Mouse (Mus musculus) erythroblast, embryonic 14.5 days (primary cell): ENCODE measurements at regions not wholly inside any gene's neighbourhood (a gene's known extent, or its start where the extent isn't known, plus 50 kb on each side); places are given as distances from the start of the nearest gene placed in this dataset.
A peak's percentile ranks its signal among the peaks of the same experiment; 100 is the strongest.

Experiments
- H3K27me3 ChIP-seq: 2 replicates; pipeline ENCODE4 v1.6.1; 2012; ENCODE audit warnings: inconsistent platforms; ENCODE audit not compliant: control insufficient read depth
- H3K36me3 ChIP-seq: 2 replicates; pipeline ENCODE4 v1.6.1; 2012; ENCODE audit warnings: mild to moderate bottlenecking, inconsistent platforms; ENCODE audit not compliant: control insufficient read depth
- H3K4me1 ChIP-seq: 2 replicates; pipeline ENCODE4 v1.6.1; 2012; ENCODE audit warnings: inconsistent platforms; ENCODE audit not compliant: control insufficient read depth
- H3K4me3 ChIP-seq: replicated peaks from 2 replicates; pipeline ENCODE3; 2012; ENCODE audit warnings: moderate library complexity, mild to moderate bottlenecking, inconsistent platforms
- H3K9me3 ChIP-seq: 2 replicates; pipeline ENCODE4 v1.6.1; 2012; ENCODE audit warnings: low read length, inconsistent platforms, mixed read lengths; ENCODE audit not compliant: control insufficient read depth
- GATA1 ChIP-seq: IDR thresholded peaks from 2 replicates; pipeline ENCODE4 v1.6.1; 2012; ENCODE audit warnings: low read length, inconsistent platforms, mixed read lengths
- TAL1 ChIP-seq: IDR thresholded peaks from 3 replicates; pipeline ENCODE4 v1.6.1; 2012; ENCODE audit warnings: low read length, inconsistent platforms, mixed read lengths

GRCm38 (mm10) chr15:62224798-62225197 is 1302.0 kb upstream of the A1bg start:
- Histone ChIP-seq H3K4me1 (peaks cover 71% of the 10 kb centered on the region), H3K9me3 (no peaks in the 10 kb centered on the region), H3K36me3 (peaks cover 13% of the 10 kb centered on the region), H3K4me3 (no peak overlapping the region), H3K27me3 (no peaks in the 10 kb centered on the region)
- TF ChIP-seq GATA1 (no peak), TAL1 (no peak)

GRCm38 (mm10) chr15:62224191-62224590 is 1301.4 kb upstream of the A1bg start:
- no peaks in the 10 kb centered on the region for H3K27me3 ChIP-seq
- H3K4me1 ChIP-seq = peaks cover 71% of the 10 kb centered on the region
- H3K4me3 ChIP-seq = no peak overlapping the region
- TF ChIP-seq GATA1 (no peak), TAL1 (no peak)
- peaks cover 4% of the 10 kb centered on the region for H3K9me3 ChIP-seq
- H3K36me3 ChIP-seq = peaks cover 17% of the 10 kb centered on the region

GRCm38 (mm10) chr15:62223156-62223840 is 1300.5 kb upstream of the A1bg start:
- H3K27me3 ChIP-seq = no peaks in the 10 kb centered on the region
- H3K4me3 ChIP-seq = peak overlapping the region; percentile 47
- TF ChIP-seq GATA1 (peak; percentile 78), TAL1 (peak; percentile 61; the same call in 2 of the 3 replicates)
- H3K36me3 ChIP-seq = peaks cover 21% of the 10 kb centered on the region
- peaks cover 13% of the 10 kb centered on the region for H3K9me3 ChIP-seq
- peaks cover 71% of the 10 kb centered on the region for H3K4me1 ChIP-seq

GRCm38 (mm10) chr15:62222731-62223130 is 1299.9 kb upstream of the A1bg start:
- Histone ChIP-seq H3K9me3 (peaks cover 17% of the 10 kb centered on the region), H3K36me3 (peaks cover 25% of the 10 kb centered on the region), H3K4me1 (peaks cover 75% of the 10 kb centered on the region), H3K27me3 (no peaks in the 10 kb centered on the region), H3K4me3 (peak overlapping the region; percentile 47)
- TF ChIP-seq TAL1 = no peak
- no peak for TF ChIP-seq GATA1

GRCm38 (mm10) chr15:62222201-62222600 is 1299.4 kb upstream of the A1bg start:
- TF ChIP-seq TAL1 = no peak
- TF ChIP-seq GATA1 = no peak
- Histone ChIP-seq H3K4me3 (peak overlapping the region; percentile 47), H3K4me1 (peaks cover 75% of the 10 kb centered on the region), H3K27me3 (no peaks in the 10 kb centered on the region), H3K9me3 (peaks cover 17% of the 10 kb centered on the region), H3K36me3 (peaks cover 25% of the 10 kb centered on the region)

GRCm38 (mm10) chr15:62221024-62221819 is 1298.4 kb upstream of the A1bg start:
- H3K27me3 ChIP-seq = no peaks in the 10 kb centered on the region
- H3K4me3 ChIP-seq = peak overlapping the region; percentile 53
- TF ChIP-seq GATA1 (peak; percentile 89), TAL1 (peak; percentile 87)
- peaks cover 27% of the 10 kb centered on the region for H3K36me3 ChIP-seq
- H3K4me1 ChIP-seq = peaks cover 84% of the 10 kb centered on the region
- H3K9me3 ChIP-seq = peaks cover 17% of the 10 kb centered on the region

- peaks cover 17% of the 10 kb centered on the region for H3K9me3 ChIP-seq
- no peaks in the 10 kb centered on the region for H3K27me3 ChIP-seq
- H3K4me1 ChIP-seq = peaks cover 86% of the 10 kb centered on the region
- H3K4me3 ChIP-seq = peak overlapping the region; percentile 53
- TF ChIP-seq TAL1 = no peak
- no peak for TF ChIP-seq GATA1
- H3K36me3 ChIP-seq = peaks cover 27% of the 10 kb centered on the region
Measured at GRCm38 (mm10) chr15:62220620-62221019, 1297.8 kb upstream of the A1bg start.

- Histone ChIP-seq H3K4me3 (no peak overlapping the region), H3K9me3 (peaks cover 17% of the 10 kb centered on the region), H3K4me1 (peaks cover 90% of the 10 kb centered on the region), H3K36me3 (peaks cover 28% of the 10 kb centered on the region), H3K27me3 (no peaks in the 10 kb centered on the region)
- TF ChIP-seq TAL1 (no peak), GATA1 (no peak)
Measured at GRCm38 (mm10) chr15:62219934-62220540, 1297.2 kb upstream of the A1bg start.
